Mouse (Mus musculus) lung, adult 2 months (tissue): ENCODE data around the gene Tmem207.

ENCODE experiments used
- CTCF ChIP-seq: fragments of 200-500 bp; IDR thresholded peaks from 2 replicates; pipeline ENCODE4 v1.5.1; 2011; ENCODE audit warnings: mild to moderate bottlenecking, low read length, control low read depth; ENCODE audit not compliant: insufficient read depth
- POLR2A ChIP-seq: fragments of 200-500 bp; IDR thresholded peaks from 2 replicates; pipeline ENCODE4 v1.6.1; 2011; ENCODE audit warnings: low read depth, mild to moderate bottlenecking, control low read depth, low read length, borderline replicate concordance; ENCODE audit errors: extremely low read depth

DNA sequence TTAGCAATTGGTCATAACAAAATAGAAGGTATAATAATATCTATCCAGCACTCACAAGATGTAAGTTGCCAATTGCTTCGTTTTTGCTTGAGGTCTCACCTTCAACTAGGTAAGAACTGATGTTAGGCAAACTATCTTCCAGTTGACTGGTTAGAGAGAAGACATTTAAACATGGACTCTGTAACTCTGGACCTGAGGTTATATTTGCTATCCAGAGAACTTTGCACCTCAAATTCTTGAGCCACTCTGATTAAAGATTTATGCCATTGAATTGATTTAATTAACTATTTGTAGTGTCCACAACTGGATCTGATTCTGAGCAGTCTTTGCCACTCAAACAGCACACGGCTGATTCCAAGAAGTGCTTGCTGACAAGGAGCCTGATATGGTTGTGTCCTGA, 36.2 kb upstream of the Tmem207 start:
- TF ChIP-seq CTCF (no peak), POLR2A (no peak)
